Mouse (Mus musculus) heart, postnatal 0 days (tissue): Measurements from ENCODE around the gene Ihh. TPM values are rescaled to one million over a fixed set of nuclear protein-coding genes. Genes with fewer than 3 reads are reported as not detected.
A peak's percentile ranks its signal among the peaks of the same experiment; 100 is the strongest.

Source experiments
- ATAC-seq: fragments of 200-750 bp; cut with Nextera tagmentation; 2 replicates; pipeline ENCODE4 v1.8.0; 2017; ENCODE audit warnings: low read depth, moderate number of reproducible peaks, moderate library complexity; ENCODE audit not compliant: insufficient read depth
- DNase-seq: peaks from one replicate; pipeline ENCODE4 v3.0.0-alpha.2; 2016; ENCODE audit warnings: low spot score
- H3K27ac ChIP-seq: fragments of 300-500 bp; sonication (generic); 2 replicates; pipeline ENCODE4 v1.5.1; 2014; ENCODE audit warnings: low read depth, mild to moderate bottlenecking
- H3K27me3 ChIP-seq: fragments of 300-500 bp; sonication (generic); 2 replicates; pipeline ENCODE4 v1.6.1; 2014; ENCODE audit warnings: low read length, mixed read lengths; ENCODE audit not compliant: control insufficient read depth, insufficient read depth
- H3K36me3 ChIP-seq: fragments of 300-500 bp; sonication (generic); replicated peaks from 2 replicates; pipeline ENCODE4 v1.6.1; 2014; ENCODE audit warnings: low read length, mixed read lengths; ENCODE audit not compliant: control insufficient read depth, insufficient read depth
- H3K4me1 ChIP-seq: fragments of 300-500 bp; sonication (generic); 2 replicates; pipeline ENCODE4 v1.6.1; 2014; ENCODE audit warnings: antibody characterized with exemption; ENCODE audit not compliant: control insufficient read depth, insufficient read depth
- H3K4me2 ChIP-seq: fragments of 300-500 bp; sonication (generic); 2 replicates; pipeline ENCODE4 v1.6.1; 2014; ENCODE audit warnings: low read depth, mild to moderate bottlenecking, low read length, moderate library complexity
- H3K4me3 ChIP-seq: fragments of 300-500 bp; sonication (generic); 2 replicates; pipeline ENCODE4 v1.5.1; 2014; ENCODE audit warnings: low read depth, low read length
- H3K9ac ChIP-seq: fragments of 300-500 bp; sonication (generic); replicated peaks from 2 replicates; pipeline ENCODE4 v1.6.1; 2014; ENCODE audit warnings: low read depth, low read length, mixed read lengths
- H3K9me3 ChIP-seq: fragments of 300-500 bp; sonication (generic); replicated peaks from 2 replicates; pipeline ENCODE4 v1.6.1; 2016; ENCODE audit warnings: low read length; ENCODE audit not compliant: control insufficient read depth
- CTCF ChIP-seq: IDR thresholded peaks from 2 replicates; pipeline ENCODE4 v1.5.1; 2016; ENCODE audit warnings: antibody characterized with exemption, control low read depth, low read depth
- EP300 ChIP-seq: IDR thresholded peaks from 2 replicates; pipeline ENCODE4 v1.6.1; 2016; ENCODE audit warnings: antibody characterized with exemption, low read depth
- WGBS: fragments of 180-500 bp; shearing (Covaris S2); extraction: QIAGEN DNeasy Blood & Tissue Kit; methylation state at CpG from one replicate; pipeline ENCODE4 v1.1.7; 2014; 5-methylcytosine and 5-hydroxymethylcytosine counted together
- polyA plus RNA-seq: library from polyadenylated mRNA; unstranded; fragments of >200 nt; fragmentation: Nextera tagmentation; extraction: Ambion mirVana; gene quantifications from 2 replicates; pipeline ENCODE4 v1.2.1, GENCODE M21; 2015
- total RNA-seq: library from RNA; depleted of rRNA; stranded (reverse); fragments of >200 nt; gene quantifications from 2 replicates; pipeline ENCODE4 v1.2.3, GENCODE M21; 2014; ENCODE audit warnings: low replicate concordance

The Ihh gene
- total and polyA plus RNA-seq, 2 experiments from 2014 or later = 0.05 TPM; not detected in 1

DNA sequence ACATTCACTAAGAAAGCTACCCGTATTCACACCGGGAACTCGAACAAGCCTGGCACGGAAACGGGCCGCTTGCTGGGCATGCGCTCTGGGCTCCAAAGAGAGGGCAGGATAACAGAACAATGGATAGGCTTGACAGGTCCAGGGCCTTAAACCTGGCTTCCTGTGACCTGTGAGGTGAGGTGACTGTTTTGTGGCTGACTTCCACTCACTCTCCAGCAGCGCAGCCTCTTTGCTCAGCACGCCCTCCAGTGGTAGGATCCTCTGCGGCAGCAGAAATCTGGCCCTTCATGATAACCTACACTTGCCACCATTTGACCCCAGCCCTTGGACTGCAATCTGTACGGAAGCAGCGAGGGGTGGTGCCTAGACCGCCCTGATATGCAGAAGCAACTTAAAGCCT, 35.8 kb downstream of the Ihh start:
- H3K9ac ChIP-seq = no peak overlapping the region
- TF ChIP-seq CTCF = no peak
- no peak for TF ChIP-seq EP300
- no peak overlapping the region for H3K27ac ChIP-seq
- WGBS = 28% methylated on average over 13 of the region's 13 CpGs
- no peak overlapping the region for H3K4me3 ChIP-seq
- no peak for DNase-seq
- no peak overlapping the region for H3K4me2 ChIP-seq
- no peaks in the 10 kb centered on the region for H3K4me1 ChIP-seq
- H3K36me3 ChIP-seq = no peaks in the 10 kb centered on the region
- H3K27me3 ChIP-seq = peaks cover 5% of the 10 kb centered on the region; the same call in 1 of the 2 replicates
- 0 out of 2 replicates have a peak, but pooled peaks cover 4% of the 10 kb centered on the region for H3K9me3 ChIP-seq
- ATAC-seq = no peak

GRCm38 (mm10) chr1:74902191-74902590, 49.3 kb downstream of the Ihh start:
- Histone ChIP-seq H3K9ac (no peak overlapping the region), H3K4me1 (no peaks in the 10 kb centered on the region), H3K4me3 (no peak overlapping the region), H3K36me3 (no peaks in the 10 kb centered on the region), H3K4me2 (no peak overlapping the region), H3K27ac (no peak overlapping the region), H3K9me3 (no peaks in the 10 kb centered on the region), H3K27me3 (peaks cover 81% of the 10 kb centered on the region)
- TF ChIP-seq EP300 (no peak), CTCF (no peak)
- WGBS = 22% methylated on average over 6 of the region's 6 CpGs
- DNase-seq (no peak), ATAC-seq (no peak)

GRCm38 (mm10) chr1:74901686-74902085, 49.8 kb downstream of the Ihh start:
- no peaks in the 10 kb centered on the region for H3K36me3 ChIP-seq
- H3K9ac ChIP-seq = no peak overlapping the region
- 7% methylated on average over 3 of the region's 3 CpGs for WGBS
- DNase-seq = no peak
- H3K27me3 ChIP-seq = peaks cover 81% of the 10 kb centered on the region
- no peak for ATAC-seq
- TF ChIP-seq EP300 = no peak
- peak; percentile 39 for TF ChIP-seq CTCF
- no peaks in the 10 kb centered on the region for H3K4me1 ChIP-seq
- H3K4me3 ChIP-seq = no peak overlapping the region
- no peaks in the 10 kb centered on the region for H3K9me3 ChIP-seq
- H3K4me2 ChIP-seq = no peak overlapping the region
- no peak overlapping the region for H3K27ac ChIP-seq

GRCm38 (mm10) chr1:74900341-74901285, 50.9 kb downstream of the Ihh start:
- peaks cover 87% of the 10 kb centered on the region for H3K27me3 ChIP-seq
- no peak for DNase-seq
- peak overlapping the region; percentile 28 for H3K4me3 ChIP-seq
- TF ChIP-seq CTCF = no peak
- no peak for TF ChIP-seq EP300
- H3K4me1 ChIP-seq = no peaks in the 10 kb centered on the region
- H3K36me3 ChIP-seq = no peaks in the 10 kb centered on the region
- no peak overlapping the region for H3K27ac ChIP-seq
- H3K9ac ChIP-seq = no peak overlapping the region
- ATAC-seq = no peak
- no peaks in the 10 kb centered on the region for H3K9me3 ChIP-seq
- peak overlapping the region; percentile 47 for H3K4me2 ChIP-seq
- 3% methylated on average over 63 of the region's 66 CpGs for WGBS

- 3% methylated on average over 7 of the region's 10 CpGs for WGBS
- H3K9me3 ChIP-seq = no peaks in the 10 kb centered on the region
- no peaks in the 10 kb centered on the region for H3K36me3 ChIP-seq
- peaks cover 95% of the 10 kb centered on the region for H3K27me3 ChIP-seq
- DNase-seq (no peak), ATAC-seq (no peak)
- no peak overlapping the region for H3K4me3 ChIP-seq
- no peaks in the 10 kb centered on the region for H3K4me1 ChIP-seq
- no peak for TF ChIP-seq CTCF
- no peak for TF ChIP-seq EP300
- H3K27ac ChIP-seq = no peak overlapping the region
- no peak overlapping the region for H3K4me2 ChIP-seq
- no peak overlapping the region for H3K9ac ChIP-seq
Observed at GRCm38 (mm10) chr1:74898656-74899431, 52.6 kb downstream of the Ihh start.
